In the genomic region with DNA sequence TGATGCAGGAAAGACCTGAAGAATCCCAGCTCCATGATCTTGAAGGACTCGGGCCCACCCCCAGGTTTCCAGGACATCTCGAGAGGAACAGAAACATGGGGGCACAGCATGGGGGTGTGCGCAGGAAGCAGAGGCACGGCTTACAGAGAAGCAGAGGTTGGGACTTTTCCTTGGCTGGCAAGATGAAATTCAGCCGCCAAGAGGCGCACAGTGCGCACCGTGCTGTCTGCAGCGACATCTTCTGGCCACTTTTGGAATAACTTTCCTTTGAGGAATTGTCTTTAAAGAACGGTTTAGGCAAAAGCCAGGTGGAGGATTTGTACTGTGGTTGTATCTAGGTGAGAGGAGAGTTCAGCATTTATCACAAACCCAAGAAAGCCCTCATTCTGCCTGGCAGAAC, we compare ENCODE assay signal across 8 mouse cellular contexts. TPM values are rescaled to one million over a fixed set of nuclear protein-coding genes. Genes with fewer than 3 reads are reported as not detected.
DNase-seq lines count a peak whose midpoint lies in the region; ATAC-seq and TF ChIP-seq lines count a peak whose summit lies in the region.

No protein-coding gene starts in this region.

- H3K9ac ChIP-seq in liver, postnatal 0 days (replicated peaks), result no peak overlapping the region
- H3K9ac ChIP-seq in neural tube, embryonic 14.5 days (replicated peaks; ENCODE audit: low read depth, low read length), result no peak overlapping the region

- intact Hi-C loops in heart, postnatal 10 days (cut with DNase I), result loop anchor here (1.0 kb wide), 3 partner anchors 126 to 184 kb away; no protein-coding TSS in a partner anchor

- TF ChIP-seq EP300 in liver, postnatal 0 days (IDR thresholded peaks at IDR 0.05; ENCODE audit: low read depth), result no peak

- ATAC-seq in liver, postnatal 0 days, result peak; percentile 68
- ATAC-seq in neural tube, embryonic 14.5 days (ENCODE audit: low read depth), result peak; percentile 80

- no peaks in the 10 kb centered on the region for H3K36me3 ChIP-seq in liver, postnatal 0 days (replicated peaks; ENCODE audit: insufficient read depth, low read length)
- no peaks in the 10 kb centered on the region for H3K36me3 ChIP-seq in neural tube, embryonic 14.5 days (ENCODE audit: control insufficient read depth, insufficient read depth, low read length)

- peaks cover 5% of the 10 kb centered on the region for H3K4me1 ChIP-seq in liver, postnatal 0 days (ENCODE audit: insufficient read depth)
- H3K4me1 ChIP-seq in neural tube, embryonic 14.5 days (ENCODE audit: control insufficient read depth, insufficient read depth, low read length), result no peaks in the 10 kb centered on the region

- no peak overlapping the region for H3K27ac ChIP-seq in liver, postnatal 0 days (ENCODE audit: low read depth)
- no peak overlapping the region for H3K27ac ChIP-seq in neural tube, embryonic 14.5 days (ENCODE audit: low read depth, low read length)

- no peaks in the 10 kb centered on the region for H3K9me3 ChIP-seq in liver, postnatal 0 days (ENCODE audit: low read length)
- H3K9me3 ChIP-seq in neural tube, embryonic 14.5 days (ENCODE audit: control insufficient read depth, low read length), result no peaks in the 10 kb centered on the region

- peak; percentile 98 for TF ChIP-seq CTCF in liver, postnatal 0 days (IDR thresholded peaks at IDR 0.05; ENCODE audit: low read depth)

- DNase-seq in ES-CJ7 (ENCODE audit: low read depth, low spot score), result peak; percentile 86
- peak; percentile 49 for DNase-seq in c-Kit-negative CD71-positive TER-119-positive erythroid progenitor cells, embryonic 14.5 days (ENCODE audit: low read depth, low spot score)
- DNase-seq in fibroblast of lung, adult 2 months (ENCODE audit: low read depth), result peak; percentile 61
- peak; percentile 87 to 94 for DNase-seq in heart, postnatal 10 days
- peak; percentile 78 to 82 for DNase-seq in kidney, postnatal 4 days
- peak; percentile 83 for DNase-seq in liver, postnatal 0 days
- DNase-seq in testis, postnatal 10 days (ENCODE audit: low spot score), result peak; percentile 86

- H3K4me3 ChIP-seq in liver, postnatal 0 days (ENCODE audit: low read depth, low read length), result no peak overlapping the region
- H3K4me3 ChIP-seq in neural tube, embryonic 14.5 days (ENCODE audit: low read depth, low read length), result no peak overlapping the region

- peaks cover 49% of the 10 kb centered on the region for H3K27me3 ChIP-seq in liver, postnatal 0 days (ENCODE audit: insufficient read depth, low read length)
- H3K27me3 ChIP-seq in neural tube, embryonic 14.5 days (ENCODE audit: control insufficient read depth, insufficient read depth, low read length), result no peaks in the 10 kb centered on the region

- 2% methylated on average over 10 of the region's 10 CpGs for WGBS in liver, postnatal 0 days (ENCODE audit: insufficient replicate concordance)
- under 1% methylated on average over 10 of the region's 10 CpGs for WGBS in neural tube, embryonic 14.5 days

- H3K4me2 ChIP-seq in liver, postnatal 0 days (ENCODE audit: low read depth, low read length), result no peak overlapping the region; the same call in 1 of the 2 replicates
- no peak overlapping the region for H3K4me2 ChIP-seq in neural tube, embryonic 14.5 days (ENCODE audit: low read depth, low read length)

RNA-seq across cellular contexts. Expression of a gene that starts 6.6 kb away (rescaled TPM):
- 10 to 100 TPM; 45.7 to 65.3 TPM for total RNA-seq in heart, postnatal 10 days (2021)
- polyA plus RNA-seq in liver, postnatal 0 days (2015; fragmentation: Nextera tagmentation; extraction: Ambion mirVana), result 27.9 and 38.5 TPM in 2 replicates
- polyA plus RNA-seq in neural tube, embryonic 14.5 days (2014; fragmentation: Nextera tagmentation; extraction: Ambion mirVana), result 61.9 and 62.7 TPM in 2 replicates
